Mouse (Mus musculus): Measurements from ENCODE around the gene Hist1h1c.
"Not testable (repeated sequence)": the region's sequence is repeated elsewhere in the genome, so short reads cannot be mapped to it uniquely, and the experiment has no call there.

The Hist1h1c gene

DNA sequence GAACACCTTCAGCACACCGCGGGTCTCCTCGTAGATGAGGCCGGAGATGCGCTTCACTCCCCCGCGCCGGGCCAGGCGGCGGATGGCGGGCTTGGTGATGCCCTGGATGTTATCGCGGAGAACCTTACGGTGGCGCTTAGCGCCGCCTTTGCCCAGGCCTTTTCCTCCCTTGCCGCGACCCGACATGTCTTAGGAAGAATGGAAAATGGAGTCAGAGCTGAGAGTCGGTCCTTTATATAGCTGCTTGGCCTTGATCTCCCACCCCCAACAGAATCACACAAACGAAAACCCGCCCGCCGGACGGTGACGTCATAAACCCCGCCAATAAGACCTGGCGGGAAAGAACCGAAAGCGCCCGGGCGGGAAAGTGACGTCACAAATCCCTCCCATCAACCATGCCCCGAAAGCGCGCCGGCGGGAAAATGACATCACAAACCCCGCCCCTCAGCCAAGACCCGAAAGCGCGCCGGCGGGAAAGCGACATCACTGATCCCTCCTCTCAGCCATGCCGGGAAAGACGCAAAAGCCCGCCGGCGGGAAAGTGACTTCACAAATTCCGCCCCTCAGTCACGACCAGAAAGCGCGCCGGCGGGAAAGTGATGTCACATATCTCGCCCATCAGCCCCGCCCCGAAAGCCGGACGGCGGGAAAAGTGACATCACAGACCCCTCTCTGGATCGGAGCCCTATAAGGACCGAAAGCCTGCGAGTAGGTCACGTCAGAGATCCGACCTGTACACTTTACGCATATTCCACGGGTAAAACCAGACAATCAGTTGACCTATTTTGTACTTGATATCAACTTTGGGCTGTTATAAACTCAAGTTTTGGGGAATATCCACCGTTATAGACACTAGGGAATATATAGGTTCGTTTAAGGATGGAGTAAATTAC, 22.6 kb downstream of the Hist1h1c start, which contains the start of gene Hist1h4a:
Gene Hist1h4a, minus strand, starts transcription at position 259 of the 893 bp plus-strand sequence.
- peak; percentile 98 for DNase-seq (ENCODE audit: low spot score)

DNA sequence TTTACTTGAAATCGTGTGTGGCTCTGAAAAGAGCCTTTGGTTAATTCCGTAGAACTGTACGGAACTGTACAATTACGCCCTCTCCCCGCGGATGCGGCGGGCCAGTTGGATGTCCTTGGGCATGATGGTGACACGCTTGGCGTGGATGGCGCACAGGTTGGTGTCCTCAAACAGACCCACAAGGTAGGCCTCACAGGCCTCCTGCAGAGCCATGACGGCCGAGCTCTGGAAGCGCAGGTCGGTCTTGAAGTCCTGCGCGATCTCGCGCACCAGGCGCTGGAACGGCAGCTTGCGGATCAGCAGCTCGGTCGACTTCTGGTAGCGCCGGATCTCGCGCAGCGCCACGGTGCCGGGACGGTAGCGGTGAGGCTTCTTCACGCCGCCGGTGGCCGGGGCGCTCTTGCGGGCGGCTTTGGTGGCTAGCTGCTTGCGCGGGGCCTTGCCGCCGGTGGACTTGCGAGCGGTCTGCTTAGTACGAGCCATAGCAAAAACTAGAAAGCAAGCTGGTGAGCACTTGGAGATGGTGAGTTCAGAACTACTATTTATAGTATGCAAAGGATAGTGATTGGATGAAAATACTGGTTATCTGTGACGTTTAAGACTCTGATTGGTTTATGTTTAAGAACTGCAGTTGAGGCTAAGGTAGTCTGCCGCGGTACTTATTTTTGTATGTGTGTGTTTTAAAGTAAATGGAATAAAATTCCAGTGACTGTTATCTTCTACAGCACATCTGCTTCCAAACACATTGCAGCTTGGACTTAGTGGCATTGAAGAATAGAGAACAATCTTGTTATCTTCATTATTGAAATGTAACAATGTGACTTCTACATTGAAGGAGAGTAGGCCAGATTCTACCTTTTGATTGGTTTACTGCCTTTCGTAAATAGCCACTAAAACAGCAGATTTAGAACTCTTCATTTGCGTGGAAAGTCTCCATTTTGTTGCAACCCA, 23.5 kb downstream of the Hist1h1c start, which contains the start of gene Hist1h3a:
Gene Hist1h3a, minus strand, starts transcription at position 516 of the 951 bp plus-strand sequence.
- DNase-seq (ENCODE audit: low spot score), result peak; percentile 57

DNA sequence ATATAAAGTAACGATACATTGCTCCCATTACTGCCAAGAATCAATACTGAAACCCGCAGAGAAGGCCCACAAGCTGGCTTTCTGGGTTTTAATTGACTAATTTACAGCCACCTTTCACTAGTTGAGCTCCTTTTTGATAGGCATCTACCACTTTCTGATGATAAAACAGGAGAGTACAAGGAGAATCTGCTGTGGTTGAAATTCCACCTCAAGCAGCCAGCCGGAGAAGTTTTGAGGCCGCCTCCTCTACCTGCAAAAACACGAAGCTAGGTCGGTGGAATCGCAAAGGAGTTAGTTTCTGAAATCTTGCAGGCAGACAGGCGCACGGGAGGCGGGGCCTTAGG, 24.6 kb downstream of the Hist1h1c start:
- DNase-seq (ENCODE audit: low spot score), result no peak

DNA sequence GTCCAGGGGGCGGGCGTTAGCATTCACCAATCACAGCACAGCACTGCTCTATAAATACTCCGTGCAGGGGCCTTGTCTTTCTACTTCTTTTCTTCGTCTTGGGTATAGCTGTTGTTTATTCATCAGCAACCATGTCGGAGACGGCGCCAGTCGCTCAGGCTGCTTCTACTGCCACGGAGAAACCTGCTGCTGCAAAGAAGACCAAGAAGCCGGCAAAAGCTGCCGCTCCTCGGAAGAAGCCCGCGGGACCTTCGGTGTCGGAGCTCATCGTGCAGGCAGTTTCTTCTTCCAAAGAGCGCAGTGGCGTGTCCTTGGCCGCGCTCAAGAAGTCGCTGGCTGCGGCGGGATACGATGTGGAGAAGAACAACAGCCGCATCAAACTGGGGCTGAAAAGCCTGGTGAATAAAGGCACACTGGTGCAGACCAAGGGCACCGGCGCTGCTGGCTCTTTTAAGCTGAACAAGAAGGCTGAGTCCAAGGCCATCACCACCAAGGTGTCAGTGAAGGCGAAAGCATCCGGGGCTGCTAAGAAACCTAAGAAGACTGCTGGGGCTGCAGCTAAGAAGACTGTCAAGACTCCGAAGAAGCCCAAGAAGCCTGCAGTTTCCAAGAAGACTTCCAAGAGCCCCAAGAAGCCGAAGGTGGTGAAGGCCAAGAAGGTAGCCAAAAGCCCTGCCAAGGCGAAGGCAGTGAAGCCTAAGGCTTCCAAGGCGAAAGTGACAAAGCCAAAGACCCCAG, 25.1 kb downstream of the Hist1h1c start, which contains the start of gene Hist1h1a:
Gene Hist1h1a, plus strand, starts transcription at position 81 of the 738 bp plus-strand sequence.
- DNase-seq (ENCODE audit: low spot score), result peak; percentile 83

DNA sequence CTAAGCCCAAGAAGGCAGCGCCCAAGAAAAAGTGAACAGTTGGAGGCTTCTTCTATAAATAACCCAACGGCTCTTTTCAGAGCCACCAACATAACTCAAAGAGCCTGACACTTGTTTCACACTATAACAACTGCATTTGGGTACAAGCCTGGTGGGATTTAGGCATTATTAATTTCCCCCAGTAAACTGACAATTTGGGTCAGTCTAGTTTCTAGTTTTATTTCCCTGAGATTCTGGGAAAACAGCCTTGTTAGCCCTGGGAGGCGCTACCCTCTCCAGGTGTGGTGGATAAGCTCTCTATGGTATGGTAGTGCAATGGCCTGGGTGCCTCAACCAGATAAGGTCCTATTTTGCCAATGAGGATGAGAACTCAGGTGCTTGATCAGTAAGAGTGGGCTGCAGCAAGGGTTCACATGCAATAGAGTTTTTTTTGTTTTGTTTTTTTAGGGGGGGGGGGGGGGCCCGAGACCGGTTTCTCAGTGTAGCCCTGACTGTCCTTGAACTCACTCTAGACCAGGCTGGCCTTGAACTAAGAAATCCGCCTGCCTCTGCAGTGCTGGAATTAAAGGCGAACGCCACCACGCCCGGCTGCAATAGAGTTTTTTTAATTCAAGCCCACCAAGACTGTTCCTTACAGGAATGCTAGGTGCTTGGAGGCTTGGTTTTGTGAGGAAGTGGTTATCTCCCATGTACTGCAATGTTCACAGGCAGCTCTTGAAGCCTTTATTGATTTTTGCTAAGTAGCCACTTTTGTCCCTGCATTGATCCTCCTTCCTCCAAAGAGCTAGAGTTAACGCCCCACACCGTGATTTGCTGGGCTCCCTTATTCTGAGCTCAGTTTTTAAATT, 25.9 kb downstream of the Hist1h1c start:
- DNase-seq (ENCODE audit: low spot score), result no peak

DNA sequence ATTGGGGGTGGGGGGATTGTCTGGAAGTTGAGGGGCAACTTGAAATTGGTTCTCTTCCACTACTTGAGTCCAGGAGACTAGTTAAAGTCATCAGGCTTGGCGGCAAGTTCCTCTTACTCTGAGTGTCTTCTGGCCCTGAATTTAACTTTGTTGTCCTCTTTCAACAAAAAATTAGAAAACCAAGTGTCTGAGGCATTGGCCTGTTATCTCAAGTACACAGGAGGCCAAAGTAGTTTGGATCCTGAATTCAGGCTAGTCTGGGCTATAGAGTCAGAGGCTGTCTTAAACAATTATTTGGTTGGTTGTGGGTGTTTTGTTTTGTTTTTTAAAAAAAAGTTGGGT, 26.5 kb downstream of the Hist1h1c start:
- no peak for DNase-seq (ENCODE audit: low spot score)

DNA sequence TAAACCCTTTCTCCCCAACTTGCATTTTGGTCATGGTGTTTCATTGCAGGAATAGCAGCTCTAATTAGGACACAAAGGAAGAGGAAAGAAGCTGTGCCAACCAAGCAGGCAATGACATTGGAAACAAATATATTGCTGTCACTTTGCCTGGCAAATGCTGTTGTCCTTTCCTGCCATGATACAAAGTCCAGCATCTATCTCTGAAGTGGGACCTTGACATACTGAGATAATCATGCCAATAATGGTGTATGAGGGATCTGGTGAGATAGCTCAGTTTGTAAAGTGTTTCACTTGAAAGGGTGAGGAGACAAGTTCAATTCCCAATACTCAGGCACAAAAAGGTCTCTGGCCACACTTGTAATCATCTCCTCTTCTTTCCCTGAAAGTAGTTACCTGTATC, 28.2 kb downstream of the Hist1h1c start:
- DNase-seq (ENCODE audit: low spot score), result no peak

DNA sequence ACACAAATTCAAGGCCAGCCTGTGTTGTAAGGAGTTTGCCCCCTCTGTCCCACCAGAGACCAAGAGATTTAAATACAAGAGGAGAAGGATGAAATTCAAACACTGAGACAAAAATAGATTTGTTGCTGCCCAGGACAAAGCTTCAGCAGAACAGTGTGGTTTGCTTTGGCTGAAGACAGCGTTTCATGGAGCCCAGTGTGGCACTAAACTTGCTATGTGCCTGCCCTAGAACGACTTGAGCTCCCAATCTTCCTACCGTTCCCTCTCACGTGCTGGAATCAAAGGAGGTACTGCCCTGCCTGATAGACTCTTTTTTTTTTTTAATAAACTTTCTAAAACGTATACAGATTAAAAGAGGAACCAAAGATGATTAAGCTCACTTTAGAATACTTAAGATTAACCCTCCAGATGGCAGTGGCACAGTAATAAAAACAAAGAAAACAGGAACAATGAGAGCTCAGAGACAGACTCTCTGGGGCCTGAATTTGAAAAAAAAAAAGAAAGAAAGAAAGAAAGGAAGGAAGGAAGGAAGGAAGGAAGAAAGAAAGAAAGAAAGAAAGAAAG, 30.3 kb downstream of the Hist1h1c start:
- DNase-seq (ENCODE audit: low spot score), result no peak

DNA sequence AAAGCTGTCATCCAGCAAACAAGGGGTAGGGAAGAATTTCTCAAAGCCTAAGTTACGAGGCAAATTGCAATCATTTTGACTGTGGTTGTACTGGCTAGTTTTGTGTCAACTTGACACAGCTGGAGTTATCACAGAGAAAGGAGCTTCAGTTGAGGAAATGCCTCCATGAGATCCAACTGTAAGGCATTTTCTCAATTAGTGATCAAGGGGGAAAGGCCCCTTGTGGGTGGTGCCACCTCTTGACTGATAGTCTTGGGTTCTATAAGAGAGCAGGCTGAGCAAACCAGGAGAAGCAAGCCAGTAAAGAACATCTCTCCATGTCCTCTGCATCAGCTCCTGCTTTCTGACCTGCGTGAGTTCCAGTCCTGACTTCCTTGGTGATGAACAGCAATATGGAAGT, 31.0 kb downstream of the Hist1h1c start, which contains the start of gene Trim38:
Gene Trim38, plus strand, starts transcription at position 301 of the 400 bp plus-strand sequence.
- not testable (repeated sequence) for DNase-seq (ENCODE audit: low spot score)

DNA sequence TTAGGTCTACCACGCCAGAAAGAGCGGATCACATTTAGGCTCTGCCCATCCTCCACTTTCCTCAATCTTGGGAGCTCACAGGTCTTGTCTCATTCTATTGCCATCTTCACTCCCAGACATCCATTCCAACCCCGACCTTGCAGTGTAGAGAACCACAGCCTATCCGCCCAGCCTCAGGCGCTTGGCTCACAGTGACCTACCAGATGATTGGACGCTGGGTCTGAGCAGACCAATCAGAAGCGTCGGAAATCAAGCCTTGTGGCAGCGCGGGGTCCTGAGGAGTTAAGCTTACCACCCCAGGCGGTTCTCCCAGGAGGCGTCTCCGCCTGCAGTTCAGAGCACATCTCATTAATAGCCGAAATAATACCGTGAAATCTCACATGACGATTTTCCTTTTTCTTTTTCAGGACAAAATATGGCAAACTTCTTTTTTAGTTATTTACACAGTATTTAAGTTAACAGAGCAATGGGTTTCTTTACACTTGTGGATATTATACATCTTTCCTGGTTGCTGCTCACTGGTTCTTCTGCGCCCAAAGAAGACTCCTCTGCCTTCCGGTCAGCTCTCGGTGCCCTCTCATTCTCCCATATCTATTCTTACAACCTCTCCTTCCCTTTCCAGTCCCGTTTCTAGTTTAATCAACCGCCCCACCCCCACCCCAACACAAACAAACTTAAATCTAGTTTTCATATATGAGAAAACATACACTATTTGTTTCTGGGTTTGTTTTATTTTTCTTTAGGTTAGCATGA, 34.1 kb downstream of the Hist1h1c start:
- no peak for DNase-seq (ENCODE audit: low spot score)

DNA sequence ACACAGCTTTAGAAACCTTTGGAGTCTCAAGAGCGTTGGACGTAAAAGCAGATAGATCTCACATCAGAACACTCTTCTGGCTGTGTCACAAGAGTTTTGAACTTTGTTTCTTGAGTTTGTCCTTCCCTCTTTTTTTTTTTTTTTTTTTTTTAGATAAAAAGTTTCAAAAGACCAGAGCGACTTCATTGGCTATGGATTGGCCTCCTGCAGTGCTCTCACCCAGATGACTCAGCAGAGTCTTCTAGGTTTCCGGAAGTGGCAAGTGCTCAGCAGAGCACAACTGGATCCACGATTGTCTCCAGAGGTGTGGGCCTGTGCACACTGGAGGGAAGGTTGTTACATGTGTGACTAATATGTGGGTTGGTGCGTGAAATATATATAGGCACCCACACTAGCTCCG, 39.7 kb downstream of the Hist1h1c start:
- no peak for DNase-seq (ENCODE audit: low spot score)

DNA sequence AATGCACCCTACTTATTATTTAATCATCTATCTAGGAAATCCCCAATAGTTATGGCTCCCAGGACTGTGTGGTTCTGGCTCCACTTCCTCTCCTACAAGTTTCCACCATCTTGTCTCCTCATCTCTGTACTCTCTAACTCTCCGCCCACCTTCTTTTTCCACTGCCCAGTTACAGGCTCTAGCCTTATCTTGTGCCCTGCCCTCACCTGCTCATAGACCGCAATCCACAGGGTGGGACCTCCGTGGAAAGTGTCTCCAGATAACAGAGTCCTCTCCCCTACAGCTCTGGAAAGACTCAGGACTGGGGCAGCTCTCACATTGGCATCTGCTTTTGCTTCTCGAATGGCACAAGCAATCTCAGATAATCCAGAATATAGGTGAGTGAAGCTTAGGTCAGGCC, 40.4 kb downstream of the Hist1h1c start:
- no peak for DNase-seq (ENCODE audit: low spot score)

All from T-cell, adult 2 months (primary cell).